Mouse (Mus musculus) 3T3-L1 (cell line): ENCODE results near the gene Slc2a2.
"Not testable (repeated sequence)": the region's sequence is repeated elsewhere in the genome, so short reads cannot be mapped to it uniquely, and the experiment has no call there.

Experiments used
- DNase-seq: peaks from one replicate; pipeline ENCODE4 v3.0.0-alpha.2; 2015; ENCODE audit warnings: low read depth, low spot score

Slc2a2 gene

GRCm38 (mm10) chr3:28734712-28735111 is 37.0 kb downstream of the Slc2a2 start:
- DNase-seq = peak; percentile 80

GRCm38 (mm10) chr3:28736981-28737380 is 39.3 kb downstream of the Slc2a2 start:
- no peak for DNase-seq

DNA sequence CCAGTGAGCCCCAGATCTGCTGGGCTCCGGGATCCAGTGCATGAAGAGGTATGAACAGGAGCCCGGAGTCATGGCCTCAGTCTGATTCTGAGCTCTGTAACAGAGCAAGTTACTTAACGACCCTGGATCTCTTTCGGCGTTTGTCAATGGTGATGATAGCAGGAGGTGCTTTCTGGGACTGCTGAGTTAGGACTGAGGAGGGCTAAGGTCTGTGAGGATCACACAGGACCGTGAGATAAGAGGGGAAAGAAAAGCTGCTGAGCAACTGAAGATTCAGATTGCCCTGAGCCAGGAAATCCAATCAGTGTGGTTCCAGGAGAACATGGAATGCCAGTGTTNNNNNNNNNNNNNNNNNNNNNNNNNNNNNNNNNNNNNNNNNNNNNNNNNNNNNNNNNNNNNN is 42.6 kb downstream of the Slc2a2 start:
- no peak for DNase-seq

DNA sequence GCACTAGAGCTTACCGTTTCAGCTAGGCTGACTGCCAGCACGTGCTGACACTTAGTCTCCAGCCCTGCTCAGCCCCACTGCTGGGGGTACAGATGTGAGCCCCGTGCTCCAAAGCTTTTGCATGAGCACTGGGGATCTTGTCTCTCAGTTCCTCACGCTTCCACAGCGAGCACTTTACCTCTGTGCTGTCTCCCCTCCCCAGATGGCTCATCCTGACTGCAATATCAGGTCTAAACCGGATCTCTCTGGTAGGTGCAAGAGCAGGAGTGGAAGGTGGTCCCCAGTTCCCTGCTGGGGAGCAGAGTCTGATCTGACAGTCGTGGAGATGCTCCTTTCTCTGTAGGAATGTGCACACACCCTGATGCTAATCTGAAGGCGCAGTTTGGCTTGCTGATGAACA is 45.5 kb downstream of the Slc2a2 start:
- no peak for DNase-seq

- DNase-seq = peak; percentile 92
These were observed 48.3 kb downstream of the Slc2a2 start for GRCm38 (mm10) chr3:28745835-28746483.

DNA sequence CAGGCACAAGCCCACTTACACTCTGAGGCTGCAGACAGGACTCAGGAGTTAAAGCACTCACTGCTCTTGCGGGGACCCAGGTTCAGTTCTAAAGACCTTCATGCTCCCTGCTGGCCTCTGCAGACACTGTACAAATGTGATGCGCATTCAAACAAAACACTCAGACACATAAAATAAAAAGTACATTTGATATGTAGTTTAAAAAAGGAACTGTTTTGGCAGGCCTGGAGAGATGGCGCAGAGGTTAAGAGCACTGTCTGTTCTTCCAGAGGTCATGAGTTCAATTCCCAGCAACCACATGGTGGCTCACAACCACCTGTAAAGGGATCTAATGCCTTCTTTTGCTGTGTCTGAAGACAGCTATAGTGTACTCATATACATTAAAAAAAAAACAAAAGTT is 50.4 kb downstream of the Slc2a2 start:
- DNase-seq = no peak

DNA sequence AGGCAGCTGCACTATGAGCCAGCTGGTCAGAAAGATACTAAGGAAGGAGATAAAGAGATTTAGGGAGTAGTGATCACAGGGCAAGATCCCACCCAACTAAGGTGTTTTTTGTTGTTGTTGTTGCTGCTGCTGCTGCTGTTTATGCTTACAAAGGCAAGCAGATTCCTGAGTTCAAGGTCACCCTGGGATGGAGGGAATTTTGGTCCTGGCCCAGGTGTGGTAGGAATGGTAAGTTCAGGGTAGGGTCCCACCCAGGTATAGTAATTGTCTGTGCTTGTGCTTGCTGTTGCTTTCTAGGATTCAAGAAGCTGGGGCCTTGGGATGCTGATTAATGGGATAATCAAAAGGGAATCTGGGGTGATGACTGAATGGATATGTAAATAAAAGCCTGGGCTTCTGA is 51.3 kb downstream of the Slc2a2 start:
- no peak for DNase-seq

GRCm38 (mm10) chr3:28755477-28755876 is 57.8 kb downstream of the Slc2a2 start:
- no peak for DNase-seq

GRCm38 (mm10) chr3:28761225-28761789 is 63.6 kb downstream of the Slc2a2 start:
- no peak for DNase-seq

DNA sequence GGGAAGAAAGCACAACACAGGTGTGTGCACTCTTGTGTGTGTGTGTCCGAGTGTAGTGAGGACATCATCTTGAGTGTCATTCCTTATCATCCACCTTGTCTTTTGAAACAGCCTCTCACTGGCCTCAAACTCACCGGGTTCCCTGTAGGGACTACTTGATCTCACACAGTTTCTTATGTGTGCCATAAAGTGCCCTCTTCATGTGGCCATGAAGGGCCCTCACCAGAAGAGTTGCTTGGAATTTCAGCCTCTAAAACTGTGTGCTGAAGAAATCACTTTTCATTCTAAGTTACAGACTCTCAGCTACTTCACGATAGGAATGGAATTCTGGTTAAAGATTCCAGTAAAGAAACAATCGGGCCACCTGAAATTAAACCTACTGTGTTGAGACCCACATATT is 69.2 kb downstream of the Slc2a2 start:
- DNase-seq = no peak

DNA sequence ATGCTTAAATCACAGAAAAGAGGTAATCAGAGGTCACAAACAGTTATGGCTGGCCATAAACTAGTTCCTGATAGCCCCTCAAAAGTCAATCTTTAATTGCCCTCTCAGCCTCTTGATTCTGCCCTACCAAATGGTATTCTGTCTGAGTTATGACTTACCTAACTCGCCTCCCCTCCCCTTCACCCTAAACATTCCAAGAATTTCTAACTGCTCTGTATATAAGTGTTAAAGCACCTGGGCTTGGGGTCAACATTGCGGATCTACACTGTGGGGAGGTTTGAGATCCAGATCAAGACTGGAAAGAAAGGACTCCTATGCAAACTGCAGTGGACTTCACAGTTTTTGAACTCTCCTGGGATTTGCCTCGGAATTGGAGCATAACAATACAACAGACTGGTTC is 70.5 kb downstream of the Slc2a2 start:
- DNase-seq = no peak

- DNase-seq = not testable (repeated sequence)
These were observed 75.2 kb downstream of the Slc2a2 start for GRCm38 (mm10) chr3:28772919-28773318.

- DNase-seq = no peak
These were observed 77.7 kb downstream of the Slc2a2 start for GRCm38 (mm10) chr3:28775361-28775760.

GRCm38 (mm10) chr3:28775958-28776357 is 78.3 kb downstream of the Slc2a2 start:
- no peak for DNase-seq

DNA sequence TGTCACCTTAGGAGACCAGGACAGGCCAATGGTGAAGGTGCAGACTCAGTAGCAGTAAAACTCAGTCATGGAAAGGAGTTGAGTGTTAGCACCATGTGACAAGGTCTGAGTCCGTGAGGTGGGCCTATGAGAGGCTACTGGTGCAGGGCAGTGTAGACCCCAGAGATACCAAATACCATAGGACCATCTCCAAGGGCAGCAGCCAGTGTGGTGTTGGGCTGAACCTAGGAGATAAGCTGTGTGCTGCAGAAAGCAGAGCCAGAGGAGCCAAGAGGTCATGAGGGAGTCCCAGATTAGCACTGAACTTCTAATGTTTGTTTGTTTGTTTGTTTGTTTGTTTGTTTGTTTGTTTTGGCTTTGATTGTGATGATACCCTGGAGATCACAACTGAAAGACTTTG is 78.8 kb downstream of the Slc2a2 start:
- DNase-seq = no peak

DNA sequence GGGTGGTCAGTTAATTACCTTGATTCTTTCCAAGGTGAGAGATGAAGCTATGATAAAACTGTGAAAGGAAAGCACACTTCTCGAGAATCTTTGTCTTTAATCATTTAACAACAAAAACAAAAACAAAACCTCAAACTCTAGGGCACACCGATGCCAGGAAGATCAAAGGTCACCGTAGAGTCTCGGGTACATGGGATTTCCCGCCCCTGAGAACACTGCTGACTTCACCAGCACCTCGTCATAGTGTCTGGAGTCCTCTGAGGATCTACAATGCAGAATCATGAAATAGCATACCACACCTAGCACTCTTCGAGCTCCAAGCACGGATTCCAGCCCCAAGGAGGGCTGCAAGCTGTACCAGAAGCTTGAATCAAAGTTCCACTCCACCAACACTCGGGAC is 82.8 kb downstream of the Slc2a2 start:
- DNase-seq = no peak
